In the genomic region with DNA sequence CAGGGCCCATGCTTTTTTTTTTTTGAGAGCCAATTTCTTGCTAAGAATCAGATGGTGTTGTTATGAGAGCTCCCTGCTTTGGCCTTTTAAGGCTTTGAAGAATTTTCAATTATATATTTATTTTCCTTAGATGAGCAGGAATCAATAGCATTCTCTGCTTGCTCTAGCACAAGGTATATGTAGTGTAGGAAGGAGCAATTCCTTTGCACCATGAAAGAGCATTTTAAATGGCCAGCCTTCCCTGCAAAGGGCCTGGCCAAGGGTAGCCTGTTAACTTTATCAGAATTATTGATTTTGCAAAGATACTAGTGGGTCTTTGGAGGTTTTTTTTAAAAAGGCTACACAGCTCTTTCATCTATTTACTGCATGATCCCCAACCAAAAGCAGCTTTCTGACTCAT, we compare ENCODE assay signal across 22 mouse cellular contexts.
"Had no signal": no experiment of that assay in that cellular context is flagged by ENCODE, and none has a peak within 500 bp of the region (broad histone marks: within the 10 kb centered on the region; RNA-seq: fewer than 3 reads in every experiment).

No protein-coding gene starts in this region.

- H3K27me3 ChIP-seq: liver, embryonic 13.5 days; liver, embryonic 15.5 days; lung, embryonic 15.5 days; megakaryocyte, embryonic 14.5 days; neural tube, embryonic 13.5 days; neural tube, embryonic 15.5 days had no signal

- H3K27ac ChIP-seq: liver, embryonic 13.5 days; liver, embryonic 15.5 days; lung, embryonic 15.5 days; macrophage; neural tube, embryonic 13.5 days; neural tube, embryonic 15.5 days had no signal

- H3K4me3 ChIP-seq: liver, embryonic 13.5 days; liver, embryonic 15.5 days; lung, embryonic 15.5 days; megakaryocyte, embryonic 14.5 days; myocyte; neural tube, embryonic 13.5 days; neural tube, embryonic 15.5 days had no signal

- H3K4me2 ChIP-seq: liver, embryonic 11.5 days; liver, embryonic 13.5 days; liver, embryonic 15.5 days; lung, embryonic 15.5 days; neural tube, embryonic 13.5 days; neural tube, embryonic 15.5 days had no signal

- H3K36me3 ChIP-seq: liver, embryonic 13.5 days; liver, embryonic 15.5 days; lung, embryonic 15.5 days; neural tube, embryonic 13.5 days; neural tube, embryonic 15.5 days had no signal

- DNase-seq: liver, embryonic 13.5 days; liver, postnatal 0 days; lung, adult 2 months; lung, postnatal 14 days; lung, postnatal 36 days; retina, postnatal 1 day; right cerebral cortex, adult 18-20 months; right cerebral cortex, postnatal 25 days; right cerebral cortex, postnatal 4 days; spleen, adult 18-20 months; thymus, adult 18-20 months; thymus, postnatal 14 days; thymus, postnatal 36 days had no signal

- H3K9me3 ChIP-seq: liver, embryonic 13.5 days; liver, embryonic 15.5 days; lung, embryonic 15.5 days; neural tube, embryonic 13.5 days; neural tube, embryonic 15.5 days had no signal

- H3K4me1 ChIP-seq: liver, embryonic 13.5 days; liver, embryonic 15.5 days; lung, embryonic 15.5 days; megakaryocyte, embryonic 14.5 days had no signal

- ATAC-seq: liver, postnatal 0 days; lung, postnatal 0 days had no signal

- H3K9ac ChIP-seq: liver, embryonic 13.5 days; liver, embryonic 15.5 days; liver, postnatal 0 days; lung, embryonic 15.5 days; neural tube, embryonic 13.5 days; neural tube, embryonic 15.5 days had no signal
